Mouse (Mus musculus) MN1 (cell line): ENCODE data around the gene Vwa5b2.

Source experiments
- DNase-seq: peaks from one replicate; pipeline ENCODE4 v3.0.0-alpha.2; 2016; ENCODE audit warnings: low spot score

Vwa5b2 gene

DNA sequence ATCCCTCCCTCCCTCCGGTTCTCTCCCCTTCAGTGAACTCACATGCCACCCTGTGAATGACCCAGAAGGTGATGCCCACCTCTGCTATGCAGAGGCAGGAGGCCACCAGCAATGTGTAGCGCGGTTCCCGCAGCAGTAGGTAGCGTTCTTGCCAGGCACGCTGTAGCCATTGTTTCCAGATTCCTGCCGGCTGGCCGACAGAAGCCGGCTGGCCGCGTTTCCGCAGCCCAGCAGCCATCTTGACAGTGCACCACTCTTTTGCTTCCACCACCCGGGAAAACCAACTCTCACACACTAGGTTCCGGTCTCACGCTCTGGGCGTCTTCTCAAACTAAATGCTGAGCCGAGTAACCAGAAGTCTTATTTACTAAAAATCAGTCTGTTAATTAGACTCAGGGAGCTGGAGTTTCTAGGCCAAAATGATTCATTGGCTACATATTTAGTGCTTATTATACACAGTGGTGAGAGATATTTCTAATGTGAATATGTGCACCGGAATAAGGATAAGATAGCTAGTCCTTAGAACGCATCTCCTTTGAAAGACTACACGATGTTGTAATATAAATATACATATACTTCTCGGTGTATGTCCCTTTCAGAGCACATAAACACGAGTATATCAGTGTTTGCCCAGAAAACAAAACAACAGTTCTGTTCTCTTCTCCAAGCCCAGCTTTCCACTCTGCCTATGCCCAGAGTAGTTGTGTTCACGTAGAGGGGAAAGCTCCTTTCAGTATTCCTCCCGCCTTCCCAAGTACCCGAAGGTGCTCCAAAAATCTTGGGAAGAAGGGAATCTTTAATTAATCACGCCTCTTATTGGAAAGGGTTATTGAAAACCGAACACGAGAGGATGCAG lies 21.5 kb downstream of the Vwa5b2 start:
- peak; percentile 86 for DNase-seq

DNA sequence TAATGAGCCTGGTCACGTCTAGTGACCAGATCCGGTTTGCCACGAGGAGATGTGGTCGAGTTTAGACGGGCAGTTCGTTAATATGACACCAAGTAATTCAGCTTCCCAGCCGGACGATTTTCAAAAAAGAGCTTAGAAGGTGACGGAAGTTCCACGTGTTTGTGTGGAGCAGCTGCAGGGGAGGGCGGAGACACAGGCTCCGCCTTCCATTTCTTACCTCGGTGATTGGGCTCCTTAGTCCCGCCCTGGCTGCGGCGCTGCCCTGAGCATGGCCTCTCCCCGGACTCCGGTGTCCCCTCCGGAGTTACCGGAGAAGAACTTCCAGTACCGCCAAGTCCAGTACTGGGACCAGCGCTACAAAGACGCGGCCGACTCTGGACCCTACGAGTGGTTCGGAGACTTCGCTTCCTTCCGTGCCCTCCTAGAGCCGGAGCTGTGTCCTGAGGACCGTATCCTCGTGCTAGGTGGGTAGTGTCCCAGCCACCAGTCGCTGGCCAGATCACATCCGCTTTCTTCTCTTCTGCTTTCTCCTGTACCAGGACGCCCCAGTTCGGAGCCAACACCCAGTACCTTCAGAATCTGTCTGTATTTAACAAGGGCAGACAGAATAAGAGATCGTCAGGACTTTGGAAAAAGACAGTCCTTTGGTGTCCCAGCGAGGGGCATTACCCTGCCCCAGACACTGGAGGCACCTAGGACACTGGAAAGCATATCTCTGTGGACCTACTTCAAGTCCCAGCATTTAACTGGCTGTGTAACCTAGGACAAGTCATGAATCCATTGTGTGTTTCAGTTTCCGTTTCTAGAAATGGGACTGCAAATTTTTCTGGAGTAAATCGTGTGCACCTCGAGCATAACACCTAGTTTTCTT lies 22.3 kb downstream of the Vwa5b2 start, which contains the start of the genes Eef1akmt4, Gm49333 and Alg3:
Gene Eef1akmt4 (plus strand): TSS at position 237 of the 871 bp plus-strand sequence.
Gene Gm49333 (plus strand): TSS at position 254 of the 871 bp plus-strand sequence.
Gene Alg3 (minus strand): TSS at position 379 of the 871 bp plus-strand sequence.
- peak; percentile 93 for DNase-seq

DNA sequence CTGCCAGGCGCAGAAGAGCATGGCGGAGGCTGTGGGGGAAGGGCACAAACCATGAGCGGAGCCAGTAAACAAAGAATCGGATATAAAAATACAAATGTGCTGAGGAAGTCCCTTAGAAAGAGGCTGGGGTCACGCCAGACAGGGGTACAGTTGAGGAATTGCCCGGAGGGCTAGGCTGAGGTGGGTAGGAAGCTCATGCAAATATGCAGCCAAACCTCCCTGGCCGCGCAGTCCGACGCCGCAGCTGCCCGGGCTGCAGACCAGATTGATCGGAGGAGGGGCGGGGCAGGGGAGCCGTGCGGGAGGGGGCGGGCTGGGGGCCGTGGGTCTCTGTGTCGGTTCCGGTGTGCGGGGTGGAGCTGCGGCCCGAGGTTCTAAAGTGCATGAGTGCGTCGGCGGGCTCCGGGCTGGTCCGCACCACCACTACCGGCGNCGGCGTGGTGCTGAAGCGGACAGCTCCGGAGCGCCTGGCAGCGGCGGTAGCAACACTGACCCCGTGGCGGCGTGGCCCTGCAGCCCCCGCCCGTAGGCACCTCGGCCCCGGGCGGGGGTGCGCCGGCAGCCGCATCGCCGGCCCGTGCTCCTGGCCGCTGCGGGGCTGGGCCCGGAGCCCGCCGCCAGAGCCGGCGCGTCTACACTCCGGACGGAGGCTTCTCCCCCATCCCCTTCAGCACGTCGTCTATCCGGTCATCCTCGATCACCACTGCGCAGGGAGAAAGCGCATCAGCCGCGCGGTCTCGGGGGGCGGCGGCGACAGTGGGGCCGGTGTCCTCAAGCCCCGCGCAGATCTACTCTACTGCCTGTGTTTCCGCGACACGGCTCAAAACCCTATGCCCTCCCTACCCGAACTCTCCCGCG lies 30.5 kb downstream of the Vwa5b2 start:
- DNase-seq = peak; percentile 26

DNA sequence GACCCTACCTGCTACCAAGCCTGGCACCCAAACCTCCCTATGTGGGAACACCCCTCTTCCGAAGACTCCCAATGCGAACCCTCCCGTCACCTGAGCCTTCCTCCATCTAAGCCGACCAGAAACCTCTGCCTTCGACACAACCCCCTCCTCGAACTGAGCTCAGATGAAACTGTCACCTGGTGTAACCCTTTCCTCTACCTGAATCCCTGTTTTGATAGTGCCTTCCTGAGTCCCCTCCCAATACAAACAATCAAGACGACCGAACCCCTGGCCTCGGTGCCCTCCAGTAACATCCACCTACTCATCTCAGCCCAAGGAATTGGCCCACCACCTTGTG lies 31.1 kb downstream of the Vwa5b2 start:
- peak; percentile 15 for DNase-seq

DNA sequence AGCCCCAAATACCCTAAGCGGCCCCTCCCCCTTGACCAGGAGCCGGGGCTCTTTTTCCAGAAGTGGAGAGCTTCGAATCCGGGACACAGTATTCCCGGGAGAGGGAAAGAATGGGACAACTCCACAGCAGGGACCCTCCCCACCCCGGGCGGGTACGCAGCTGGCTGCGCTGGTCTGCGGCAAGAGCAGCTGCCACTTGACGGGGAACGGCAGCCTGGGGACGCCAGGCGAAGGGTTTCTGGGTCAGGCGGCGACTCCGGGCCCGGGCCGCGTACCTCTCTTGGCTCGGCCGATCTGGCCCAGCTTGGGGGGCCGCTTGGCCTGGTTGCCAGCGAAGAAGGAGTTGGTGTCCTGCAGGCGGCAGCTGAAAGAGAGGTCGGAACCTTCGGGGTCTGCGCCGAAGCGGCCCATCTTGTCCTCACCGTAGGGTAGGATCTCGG lies 31.5 kb downstream of the Vwa5b2 start:
- peak; percentile 42 for DNase-seq

DNA sequence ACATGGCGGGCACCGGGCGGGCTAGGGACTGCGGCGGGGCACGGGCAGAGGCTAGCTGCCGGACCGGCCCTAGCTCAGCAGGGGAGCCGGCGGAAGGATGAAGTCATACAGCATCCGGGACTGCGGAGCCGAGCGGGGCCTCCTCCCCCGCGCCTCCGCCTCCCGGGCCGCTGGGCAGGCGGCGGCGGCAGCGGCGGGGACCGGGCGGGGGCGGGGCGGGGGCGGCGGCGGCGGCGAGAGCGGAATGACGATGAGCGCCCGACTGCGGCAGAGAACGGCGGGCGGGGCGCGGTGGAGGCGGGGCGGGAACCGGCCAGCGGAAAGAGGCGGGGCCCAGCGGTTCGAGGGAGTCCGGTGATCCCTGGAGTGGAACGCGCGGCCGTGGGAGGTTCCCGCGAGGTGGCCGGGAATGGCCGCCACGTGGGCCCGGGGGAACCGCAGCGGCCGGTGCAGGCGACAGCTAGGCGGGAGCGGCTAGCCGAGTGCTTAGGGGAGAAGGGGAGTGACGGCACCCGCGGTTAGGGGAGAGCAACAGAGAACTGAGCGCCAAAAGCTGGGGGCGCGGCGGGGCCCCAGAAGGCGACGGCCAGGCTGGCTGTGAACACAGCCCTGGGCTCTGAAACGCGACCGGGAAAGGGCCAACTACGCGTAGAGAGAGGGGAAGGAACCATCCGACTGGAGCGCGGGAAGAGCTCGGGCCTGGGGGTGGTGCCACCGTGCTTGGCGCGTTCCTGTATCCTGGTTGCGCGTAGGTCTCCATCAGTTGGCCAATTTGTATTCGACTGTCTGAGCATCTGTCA lies 32.1 kb downstream of the Vwa5b2 start, which contains the start of gene Camk2n2:
Gene Camk2n2 (minus strand): TSS at position 97 of the 800 bp plus-strand sequence.
- DNase-seq = peak; percentile 72

DNA sequence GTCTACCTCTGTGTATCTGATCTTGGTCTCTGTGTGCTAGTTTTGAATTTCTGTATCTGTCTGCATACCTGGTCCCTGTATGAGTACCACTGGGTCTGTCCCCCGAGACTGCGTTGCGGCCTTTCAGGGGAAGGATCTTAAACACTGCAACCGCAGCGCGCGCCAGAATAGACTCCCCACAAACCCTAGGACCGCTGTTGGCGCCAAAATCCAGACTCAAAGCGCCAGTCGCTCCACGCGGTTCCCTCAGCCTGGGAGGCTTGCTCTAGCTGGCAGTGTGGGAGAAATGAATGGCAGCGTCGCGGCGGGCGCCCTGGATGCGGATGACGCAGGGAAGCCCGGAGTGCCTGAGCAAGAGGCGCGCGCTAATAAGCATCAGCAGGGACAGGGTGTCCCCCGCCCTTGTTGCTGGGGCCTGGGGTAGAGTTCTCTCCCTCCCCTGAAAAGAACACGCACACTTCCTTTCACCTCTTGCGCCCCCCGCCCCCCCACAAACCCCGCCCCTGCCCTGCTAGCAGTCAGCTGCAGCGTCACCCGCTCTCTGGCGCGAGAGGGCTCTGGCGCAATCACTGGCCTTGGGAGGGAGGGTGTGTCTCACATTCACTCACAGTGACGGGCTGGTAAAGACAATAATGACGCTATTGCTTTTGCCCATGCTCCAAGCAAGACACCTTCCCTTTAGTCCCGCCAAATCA lies 32.9 kb downstream of the Vwa5b2 start:
- DNase-seq = peak; percentile 87

DNA sequence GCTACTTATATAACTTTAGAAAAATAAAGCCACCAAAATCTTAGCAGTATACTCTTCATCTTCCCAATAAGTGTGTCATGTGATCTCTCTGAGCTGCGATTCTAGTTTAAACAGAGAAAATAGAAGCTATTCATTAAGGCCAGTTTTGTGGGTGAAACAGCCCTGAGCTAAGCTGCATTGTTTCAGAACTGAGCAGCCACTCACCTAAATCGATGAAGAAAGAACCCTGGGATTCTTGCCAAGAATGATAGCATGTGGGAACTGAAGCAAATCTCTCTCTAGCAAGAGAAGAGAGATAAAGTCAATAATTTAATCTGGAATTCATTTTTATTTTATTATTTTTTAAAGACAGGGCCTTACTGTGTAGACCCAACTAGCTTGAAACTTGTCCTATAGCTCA lies 33.9 kb downstream of the Vwa5b2 start:
- peak; percentile 27 for DNase-seq

DNA sequence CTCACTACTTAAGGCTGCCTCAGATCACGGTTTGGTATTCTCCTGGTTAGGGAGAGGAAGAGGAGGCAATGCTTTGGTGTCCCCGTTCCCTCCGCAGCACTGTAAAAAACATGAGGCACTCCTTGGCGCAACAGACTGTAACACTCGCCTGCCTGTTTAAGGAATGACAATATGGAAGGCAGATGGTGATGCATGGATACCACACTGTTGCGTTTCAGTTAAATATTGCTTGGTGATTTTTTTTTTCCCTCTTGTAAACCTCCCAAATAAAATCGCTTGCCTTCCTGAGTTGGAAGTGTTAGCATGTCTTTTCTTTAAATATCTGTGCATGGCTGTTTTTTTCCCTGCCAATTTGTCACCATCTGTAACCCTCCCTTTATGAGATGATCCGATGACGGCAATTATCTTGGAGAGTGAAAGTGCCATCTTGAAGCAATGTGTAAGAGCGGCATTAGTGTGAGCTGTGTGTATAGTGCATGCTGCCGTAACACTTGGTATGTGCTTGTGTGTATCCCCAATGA lies 39.7 kb downstream of the Vwa5b2 start:
- DNase-seq = peak; percentile 26

DNA sequence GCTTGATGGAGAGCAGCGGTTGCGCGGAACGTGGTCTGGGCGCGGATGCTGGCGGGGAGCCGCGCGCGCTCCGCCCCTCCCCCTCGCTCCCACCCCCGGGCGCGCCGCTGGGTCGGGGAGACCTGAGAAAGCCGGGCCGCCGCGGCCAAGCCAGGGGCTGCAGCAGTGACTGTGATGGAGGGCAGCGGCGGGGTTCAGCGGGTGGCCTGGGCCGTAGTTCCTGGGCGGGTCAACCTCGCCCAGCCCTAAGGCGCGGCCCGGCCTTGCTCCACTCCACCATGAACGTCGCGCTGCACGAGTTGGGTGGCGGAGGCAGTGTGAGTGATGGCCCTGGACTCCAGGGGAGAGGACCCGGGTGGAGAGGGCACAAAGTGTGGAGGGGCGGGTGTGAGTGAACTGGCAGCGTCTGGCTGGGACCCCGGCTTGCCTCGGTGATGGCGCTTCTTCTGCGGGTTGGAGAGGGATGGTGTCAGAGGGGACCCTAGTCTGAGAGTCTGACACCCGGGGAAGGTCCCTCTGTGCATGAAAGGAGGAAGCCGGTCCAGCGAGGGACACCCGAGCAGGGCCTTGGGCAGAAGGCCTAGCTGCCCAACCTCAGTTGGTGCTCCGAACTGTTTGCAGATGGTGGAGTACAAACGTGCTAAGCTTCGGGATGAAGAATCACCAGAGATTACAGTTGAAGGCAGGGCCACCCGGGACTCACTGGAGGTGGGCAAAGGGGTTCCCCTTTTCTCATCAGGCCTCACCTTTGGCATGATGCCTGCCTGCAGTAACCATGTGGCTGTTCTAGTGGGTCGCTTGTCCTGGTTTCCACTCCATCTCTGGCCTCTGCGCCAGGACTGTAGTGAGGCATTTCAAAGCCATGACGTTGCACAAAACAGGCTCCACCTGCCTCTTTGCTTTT lies 40.7 kb downstream of the Vwa5b2 start, which contains the start of gene Ece2:
Gene Ece2 (plus strand): TSS at position 98 of the 904 bp plus-strand sequence.
- DNase-seq = peak; percentile 55

DNA sequence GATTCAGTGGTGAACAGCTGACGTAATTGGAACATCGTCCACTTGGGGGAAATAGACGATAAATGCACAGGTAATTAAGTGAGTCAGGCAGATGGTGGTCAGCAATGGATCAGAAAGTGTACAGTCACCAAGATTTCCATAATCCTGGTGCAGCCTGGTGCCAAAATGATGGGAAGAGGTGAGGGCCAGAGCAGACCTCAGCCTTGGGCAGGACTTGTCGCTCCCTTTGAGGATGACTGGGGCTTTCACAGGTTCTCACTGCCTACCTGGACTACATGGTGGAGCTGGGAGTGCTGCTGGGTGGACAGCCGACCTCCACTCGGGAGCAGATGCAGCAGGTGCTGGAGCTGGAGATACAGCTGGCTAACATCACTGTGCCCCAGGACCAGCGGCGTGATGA lies 48.1 kb downstream of the Vwa5b2 start:
- no peak for DNase-seq

DNA sequence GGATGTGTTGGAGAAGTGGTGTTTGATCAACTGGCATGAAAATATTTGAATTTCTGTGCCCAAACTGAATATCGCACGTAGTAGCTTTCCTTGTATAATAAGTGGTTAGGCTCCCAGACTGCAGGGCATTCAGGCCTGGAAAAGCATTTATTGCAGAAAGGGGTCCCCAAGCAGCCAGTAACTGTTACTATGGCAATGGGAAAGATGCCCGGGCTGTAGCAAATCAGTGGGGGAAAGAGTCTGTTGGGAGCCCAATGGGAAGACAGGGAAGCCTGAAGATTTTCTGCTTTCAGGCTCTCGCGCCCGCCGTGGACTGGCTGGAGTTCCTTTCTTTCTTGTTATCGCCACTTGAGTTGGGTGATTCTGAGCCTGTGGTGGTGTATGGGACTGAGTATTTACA lies 49.1 kb downstream of the Vwa5b2 start:
- DNase-seq = no peak

DNA sequence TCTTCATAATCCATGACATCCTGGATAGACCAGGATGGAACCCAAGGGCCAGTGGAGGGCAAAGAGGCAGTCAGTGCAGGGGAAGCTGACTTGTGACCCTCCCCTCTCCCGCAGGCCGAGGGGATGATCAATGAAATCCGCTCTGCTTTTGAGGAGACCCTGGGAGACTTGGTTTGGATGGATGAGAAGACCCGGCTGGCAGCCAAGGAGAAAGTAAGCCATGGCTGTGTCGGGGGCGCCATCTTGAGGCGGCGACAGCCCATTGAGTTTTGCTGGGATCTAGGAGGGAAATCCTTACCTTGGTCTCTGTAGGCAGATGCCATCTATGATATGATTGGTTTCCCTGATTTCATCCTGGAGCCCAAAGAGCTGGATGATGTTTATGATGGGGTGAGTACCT lies 52.9 kb downstream of the Vwa5b2 start:
- peak; percentile 57 for DNase-seq

DNA sequence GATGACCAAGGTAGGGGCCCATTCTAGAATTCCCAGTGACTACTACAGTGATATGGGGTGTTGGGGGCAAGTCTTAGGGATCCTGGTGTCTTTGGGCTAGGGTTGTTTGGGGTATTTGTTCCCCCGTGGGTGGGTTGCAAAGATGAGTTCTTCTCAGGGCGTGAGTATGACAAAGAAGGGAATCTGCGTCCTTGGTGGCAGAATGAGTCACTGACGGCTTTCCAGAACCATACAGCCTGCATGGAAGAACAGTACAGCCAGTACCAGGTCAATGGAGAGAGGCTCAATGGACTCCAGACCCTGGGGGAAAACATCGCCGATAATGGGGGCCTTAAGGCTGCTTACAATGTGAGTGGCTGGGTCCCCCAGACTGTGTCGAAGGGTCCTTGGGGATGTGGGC lies 54.6 kb downstream of the Vwa5b2 start:
- no peak for DNase-seq

DNA sequence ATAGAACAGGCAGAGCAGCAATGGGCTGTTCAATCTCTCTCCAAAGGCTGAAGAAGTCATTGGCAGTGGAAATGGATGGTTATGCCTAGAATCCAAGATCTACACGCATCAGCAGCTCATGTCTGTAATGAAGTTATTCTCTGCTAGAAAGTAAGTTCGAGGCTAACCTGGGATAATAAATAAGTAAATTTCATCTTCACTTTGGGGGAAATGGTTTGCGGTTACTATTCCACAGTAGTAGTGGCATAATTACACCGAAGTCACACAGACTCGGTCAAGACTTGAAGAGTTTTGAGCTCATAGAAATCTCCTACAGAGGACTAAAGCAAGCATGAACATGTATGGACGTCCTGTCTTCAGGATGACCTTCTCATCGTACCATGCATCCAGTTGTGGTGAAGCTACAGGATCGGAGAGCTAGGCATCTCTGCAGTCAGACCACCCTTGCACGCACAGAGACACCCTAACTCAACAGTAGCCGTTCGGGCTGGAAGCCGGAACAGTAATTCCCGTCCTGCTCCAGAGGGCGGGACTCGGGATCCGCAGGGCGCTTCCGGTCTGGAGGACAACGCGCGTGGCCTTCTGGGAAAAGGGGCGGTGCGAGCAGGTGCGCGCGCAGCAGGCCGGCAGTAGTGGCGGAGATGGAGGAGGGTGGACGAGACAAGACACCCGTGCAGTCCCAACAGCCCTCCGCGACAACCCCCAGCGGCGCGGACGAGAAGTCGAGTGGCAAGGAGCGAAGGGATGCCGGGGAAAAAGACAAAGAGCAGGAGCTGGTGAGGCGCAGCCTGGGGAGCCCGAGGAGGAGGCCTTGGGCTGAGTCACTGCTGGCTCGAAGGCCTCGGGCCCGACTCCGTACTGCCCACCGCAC lies 62.0 kb downstream of the Vwa5b2 start, which contains the start of gene Psmd2:
Gene Psmd2 (plus strand): TSS at position 577 of the 871 bp plus-strand sequence.
- peak; percentile 94 for DNase-seq

DNA sequence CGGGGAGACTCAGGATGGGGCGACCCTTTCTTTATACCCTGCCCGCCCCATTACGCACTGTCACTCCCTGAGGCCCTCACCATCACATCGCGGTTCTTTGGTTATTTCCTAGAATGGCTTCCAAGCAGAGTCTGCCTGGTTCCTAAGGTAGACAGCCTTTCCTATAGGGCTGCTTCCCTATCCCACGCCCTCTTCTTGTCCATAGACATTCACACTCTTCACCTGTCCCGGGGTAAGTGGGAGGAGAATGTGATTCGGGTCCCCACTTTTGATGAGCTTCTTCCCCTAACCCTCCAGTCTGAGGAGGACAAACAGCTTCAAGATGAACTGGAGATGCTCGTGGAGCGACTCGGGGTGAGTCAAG lies 62.7 kb downstream of the Vwa5b2 start:
- no peak for DNase-seq

DNA sequence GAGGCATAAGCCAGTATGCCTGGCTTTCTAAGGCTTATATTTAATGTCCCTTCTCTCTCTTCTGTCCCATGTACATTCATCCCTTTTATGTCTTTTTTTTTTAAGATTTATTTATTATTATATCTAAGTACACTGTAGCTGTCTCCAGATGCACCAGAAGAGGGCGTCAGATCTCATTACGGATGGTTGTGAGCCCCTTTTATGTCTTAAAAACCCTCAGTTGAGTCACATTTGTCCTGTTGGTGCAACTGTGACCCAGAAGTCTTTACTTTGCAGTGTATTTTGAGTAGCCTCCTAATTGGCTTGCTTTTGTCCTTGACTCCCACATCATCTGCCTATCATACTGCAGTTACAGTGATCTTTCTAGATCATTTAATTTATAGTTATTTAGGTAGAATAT lies 64.0 kb downstream of the Vwa5b2 start:
- DNase-seq = no peak
